Mouse (Mus musculus): ENCODE measurements around the gene Lrrc63. TPM values are rescaled to one million over a fixed set of nuclear protein-coding genes. Genes with fewer than 3 reads are reported as not detected.

Gene Lrrc63
- polyA plus RNA-seq, 1 experiment from 2014 or later = not detected

DNA sequence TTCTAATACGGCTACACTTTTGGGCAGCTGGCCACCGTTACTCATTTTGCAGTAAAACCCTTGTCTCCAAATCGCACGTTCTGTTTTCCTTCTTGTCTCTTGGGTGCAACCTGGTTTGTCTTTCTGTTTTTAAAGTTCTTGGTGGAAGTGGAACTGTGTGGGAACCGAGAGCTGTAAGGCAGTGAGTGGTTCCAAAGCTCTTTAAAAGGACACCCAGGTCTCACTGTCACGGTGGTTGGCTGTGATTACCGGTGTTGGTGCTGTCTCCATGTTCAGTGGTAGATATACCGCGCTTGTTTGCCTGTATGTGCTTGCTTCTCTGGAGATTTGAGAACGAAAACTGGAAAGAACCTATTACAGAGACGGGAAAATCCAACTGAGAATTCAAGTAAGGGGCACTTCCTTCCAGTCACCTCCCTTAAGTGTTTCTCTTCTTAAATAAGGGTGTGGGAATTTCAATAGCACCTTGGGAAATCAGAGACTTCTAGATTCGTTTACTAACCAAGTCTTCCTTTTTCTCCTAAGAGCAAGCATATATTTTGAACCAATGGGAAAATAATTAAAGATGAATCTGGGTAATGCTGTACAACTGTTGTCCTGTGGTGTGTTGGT, 749 bp upstream of the Lrrc63 start:
- no peaks in the 10 kb centered on the region for H3K9me3 ChIP-seq (ENCODE audit: low read length)
- ATAC-seq (peak; percentile 61), DNase-seq (no peak)
- TF ChIP-seq EP300 (IDR thresholded peaks at IDR 0.05; ENCODE audit: low read depth) (no peak), CTCF (IDR thresholded peaks at IDR 0.05; ENCODE audit: low read depth) (no peak)
- 4% methylated on average over 12 of the region's 12 CpGs for WGBS (ENCODE audit: insufficient replicate concordance)
- H3K36me3 ChIP-seq (replicated peaks; ENCODE audit: insufficient read depth, low read length) = no peaks in the 10 kb centered on the region
- peak overlapping the region; percentile 84 for H3K4me2 ChIP-seq (ENCODE audit: low read depth, low read length)
- H3K4me1 ChIP-seq (ENCODE audit: insufficient read depth) = peaks cover 11% of the 10 kb centered on the region
- no peaks in the 10 kb centered on the region for H3K27me3 ChIP-seq (ENCODE audit: insufficient read depth, low read length)
- H3K9ac ChIP-seq (replicated peaks) = peak overlapping the region; percentile 11
- H3K4me3 ChIP-seq (ENCODE audit: low read depth, low read length) = peak overlapping the region; percentile 60
- peak overlapping the region; percentile 7 for H3K27ac ChIP-seq (ENCODE audit: low read depth)

DNA sequence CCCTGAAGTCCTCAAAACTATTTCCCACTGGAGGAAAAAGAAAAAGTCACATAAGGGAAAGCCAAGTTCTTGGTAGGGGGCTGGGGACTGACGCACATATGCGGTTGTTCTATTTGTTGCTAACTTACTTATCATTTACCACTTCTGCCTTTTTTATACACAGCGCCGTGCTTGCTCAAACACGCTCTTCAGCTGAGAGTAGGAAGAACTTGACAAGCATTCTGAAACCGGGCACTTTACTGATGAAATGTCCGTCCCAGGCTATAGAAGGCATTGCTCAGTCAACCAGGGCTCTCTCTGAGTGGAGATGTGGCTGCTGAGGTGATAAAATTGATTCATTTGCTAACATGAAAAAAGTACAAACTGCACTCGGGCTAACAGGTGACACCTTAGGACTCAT, 9.0 kb downstream of the Lrrc63 start:
- H3K4me3 ChIP-seq (ENCODE audit: low read depth, low read length) = no peak overlapping the region

DNA sequence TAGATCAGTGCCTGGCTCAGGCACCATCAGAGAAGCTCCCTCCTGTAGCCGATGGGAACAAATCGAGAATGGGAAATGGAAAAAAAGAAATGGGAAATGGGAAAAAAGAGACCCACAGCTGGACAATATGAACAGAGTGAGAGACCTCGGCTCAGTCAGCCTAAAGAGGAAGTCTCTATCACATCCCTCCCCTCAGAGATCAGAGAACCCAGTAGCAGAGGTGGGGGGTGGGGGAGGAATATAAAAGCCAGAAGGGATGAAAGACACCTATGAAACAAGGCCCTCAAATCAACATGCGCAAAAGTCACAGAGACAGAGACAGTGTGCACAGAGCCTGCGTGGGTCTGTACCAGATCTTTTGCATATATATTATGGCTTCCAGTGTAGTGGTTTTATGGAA, 27.7 kb downstream of the Lrrc63 start:
- H3K27ac ChIP-seq (ENCODE audit: low read depth) = no peak overlapping the region
- DNase-seq (no peak), ATAC-seq (no peak)
- no peak overlapping the region for H3K4me2 ChIP-seq (ENCODE audit: low read depth, low read length)
- H3K9me3 ChIP-seq (ENCODE audit: low read length) = no peaks in the 10 kb centered on the region
- H3K36me3 ChIP-seq (replicated peaks; ENCODE audit: insufficient read depth, low read length) = no peaks in the 10 kb centered on the region
- 70% methylated on average over 5 of the region's 5 CpGs for WGBS (ENCODE audit: insufficient replicate concordance)
- no peaks in the 10 kb centered on the region for H3K4me1 ChIP-seq (ENCODE audit: insufficient read depth)
- no peaks in the 10 kb centered on the region for H3K27me3 ChIP-seq (ENCODE audit: insufficient read depth, low read length)
- no peak overlapping the region for H3K9ac ChIP-seq (replicated peaks)
- no peak overlapping the region for H3K4me3 ChIP-seq (ENCODE audit: low read depth, low read length)
- no peak for TF ChIP-seq EP300 (IDR thresholded peaks at IDR 0.05; ENCODE audit: low read depth)
- TF ChIP-seq CTCF (IDR thresholded peaks at IDR 0.05; ENCODE audit: low read depth) = no peak

More for the DNA sequence above, 9.0 kb downstream of the Lrrc63 start:
- Histone ChIP-seq H3K36me3 (replicated peaks; ENCODE audit: insufficient read depth, low read length) (no peaks in the 10 kb centered on the region), H3K27me3 (ENCODE audit: insufficient read depth, low read length) (no peaks in the 10 kb centered on the region), H3K27ac (ENCODE audit: low read depth) (no peak overlapping the region), H3K4me2 (ENCODE audit: low read depth, low read length) (no peak overlapping the region), H3K9ac (replicated peaks) (no peak overlapping the region), H3K9me3 (ENCODE audit: low read length) (no peaks in the 10 kb centered on the region), H3K4me1 (ENCODE audit: insufficient read depth) (no peaks in the 10 kb centered on the region)
- ATAC-seq (no peak), DNase-seq (no peak)
- TF ChIP-seq EP300 (IDR thresholded peaks at IDR 0.05; ENCODE audit: low read depth) = no peak
- no peak for TF ChIP-seq CTCF (IDR thresholded peaks at IDR 0.05; ENCODE audit: low read depth)
- 50% methylated on average over 8 of the region's 8 CpGs for WGBS (ENCODE audit: insufficient replicate concordance)

DNA sequence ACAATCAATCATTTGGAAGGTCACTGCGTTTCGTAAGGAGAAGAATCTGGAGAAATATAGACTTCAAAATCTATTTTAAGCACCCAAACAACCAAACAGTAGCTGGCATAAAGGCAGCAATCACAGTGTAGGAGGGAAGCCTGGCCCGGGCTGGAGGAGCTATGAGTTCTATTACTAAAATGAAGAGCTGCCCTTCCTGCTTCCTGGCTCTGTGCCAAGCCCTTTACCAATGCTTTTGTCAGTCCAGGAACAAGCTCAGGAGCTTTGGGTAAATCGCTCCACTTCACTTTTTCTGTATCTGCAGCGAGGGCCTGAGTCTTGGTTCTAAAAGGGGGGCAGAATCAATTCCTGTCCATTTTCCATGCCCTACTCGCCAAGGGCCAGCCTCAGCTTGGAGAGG, 52.7 kb downstream of the Lrrc63 start:
- Histone ChIP-seq H3K4me2 (ENCODE audit: low read depth, low read length) (no peak overlapping the region), H3K27me3 (ENCODE audit: insufficient read depth, low read length) (no peaks in the 10 kb centered on the region), H3K27ac (ENCODE audit: low read depth) (no peak overlapping the region), H3K9ac (replicated peaks) (no peak overlapping the region), H3K4me3 (ENCODE audit: low read depth, low read length) (no peak overlapping the region), H3K9me3 (ENCODE audit: low read length) (no peaks in the 10 kb centered on the region), H3K4me1 (ENCODE audit: insufficient read depth) (no peaks in the 10 kb centered on the region), H3K36me3 (replicated peaks; ENCODE audit: insufficient read depth, low read length) (no peaks in the 10 kb centered on the region)
- ATAC-seq (no peak), DNase-seq (no peak)
- TF ChIP-seq CTCF (IDR thresholded peaks at IDR 0.05; ENCODE audit: low read depth) (no peak), EP300 (IDR thresholded peaks at IDR 0.05; ENCODE audit: low read depth) (no peak)
- 57% methylated on average over 6 of the region's 6 CpGs for WGBS (ENCODE audit: insufficient replicate concordance)

DNA sequence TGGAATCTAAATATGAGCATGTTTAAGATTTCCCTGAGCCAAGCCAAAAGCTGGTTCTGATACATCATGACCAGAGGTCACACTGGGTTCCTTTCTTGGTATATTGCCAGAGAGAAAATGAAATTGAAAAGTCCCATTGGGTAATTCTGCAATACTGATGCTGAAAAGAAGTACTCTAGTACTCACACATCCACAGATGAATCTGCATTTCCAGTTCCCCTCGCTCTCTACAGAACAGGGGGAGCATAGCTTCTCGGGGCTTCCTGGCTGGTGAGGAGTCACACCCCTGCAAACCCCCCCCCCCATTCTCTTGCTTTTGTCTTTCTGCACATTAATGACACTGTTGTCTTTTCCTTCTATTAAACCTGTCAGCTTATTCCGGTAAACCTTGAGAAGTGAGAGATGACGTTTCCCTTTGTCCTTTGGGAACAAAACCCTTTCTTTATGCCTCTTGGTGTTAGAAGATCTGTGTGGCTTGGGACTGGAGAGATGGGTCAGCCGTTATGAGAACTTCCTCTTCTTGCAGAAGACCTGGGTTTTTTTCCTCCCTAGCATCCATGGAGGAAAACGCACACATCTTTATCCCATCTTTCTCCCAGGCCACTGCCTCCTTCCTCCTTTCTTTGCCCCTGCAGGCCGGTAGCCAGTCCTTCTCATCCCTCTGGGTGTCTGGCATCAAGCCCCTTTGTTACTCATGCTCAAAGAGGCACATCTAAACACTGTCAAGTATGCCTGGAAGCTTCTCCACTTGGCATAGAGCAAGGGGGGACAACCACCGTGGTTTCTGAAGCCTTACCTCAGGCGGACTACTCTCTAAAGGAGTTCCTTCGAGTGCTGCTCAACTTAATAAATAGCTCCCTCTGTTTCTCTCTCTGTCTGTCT, 55.1 kb downstream of the Lrrc63 start:
- ATAC-seq (no peak), DNase-seq (no peak)
- H3K4me1 ChIP-seq (ENCODE audit: insufficient read depth) = no peaks in the 10 kb centered on the region
- H3K4me2 ChIP-seq (ENCODE audit: low read depth, low read length) = no peak overlapping the region
- H3K9me3 ChIP-seq (ENCODE audit: low read length) = no peaks in the 10 kb centered on the region
- TF ChIP-seq CTCF (IDR thresholded peaks at IDR 0.05; ENCODE audit: low read depth) (no peak), EP300 (IDR thresholded peaks at IDR 0.05; ENCODE audit: low read depth) (no peak)
- H3K4me3 ChIP-seq (ENCODE audit: low read depth, low read length) = no peak overlapping the region
- H3K9ac ChIP-seq (replicated peaks) = no peak overlapping the region
- H3K27me3 ChIP-seq (ENCODE audit: insufficient read depth, low read length) = no peaks in the 10 kb centered on the region
- 50% methylated on average over 10 of the region's 10 CpGs for WGBS (ENCODE audit: insufficient replicate concordance)
- no peak overlapping the region for H3K27ac ChIP-seq (ENCODE audit: low read depth)
- H3K36me3 ChIP-seq (replicated peaks; ENCODE audit: insufficient read depth, low read length) = no peaks in the 10 kb centered on the region

DNA sequence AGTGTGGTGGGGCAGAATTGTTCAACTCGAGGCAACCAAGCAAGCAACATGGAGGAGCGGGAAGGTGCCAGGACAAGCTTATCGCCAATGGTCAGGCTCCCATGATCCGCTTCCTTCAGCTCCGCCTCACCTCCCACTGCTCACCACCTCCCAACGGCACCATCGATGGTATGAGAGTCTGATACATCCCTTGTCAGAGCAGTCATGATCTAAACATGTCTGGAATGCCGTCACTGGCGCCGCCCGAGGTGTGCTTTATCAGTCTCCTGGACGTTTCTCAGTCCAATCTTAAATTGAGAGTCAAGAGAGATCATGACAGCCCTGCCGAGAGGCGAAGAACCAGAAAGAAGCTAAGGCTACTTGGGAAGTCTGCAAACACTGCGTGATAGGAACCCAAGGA, 59.6 kb downstream of the Lrrc63 start:
- Histone ChIP-seq H3K4me3 (ENCODE audit: low read depth, low read length) (no peak overlapping the region), H3K9ac (replicated peaks) (no peak overlapping the region), H3K36me3 (replicated peaks; ENCODE audit: insufficient read depth, low read length) (no peaks in the 10 kb centered on the region), H3K27ac (ENCODE audit: low read depth) (no peak overlapping the region), H3K4me1 (ENCODE audit: insufficient read depth) (0 out of 2 replicates have a peak, but pooled peaks cover 2% of the 10 kb centered on the region), H3K4me2 (ENCODE audit: low read depth, low read length) (no peak overlapping the region), H3K27me3 (ENCODE audit: insufficient read depth, low read length) (no peaks in the 10 kb centered on the region), H3K9me3 (ENCODE audit: low read length) (no peaks in the 10 kb centered on the region)
- TF ChIP-seq CTCF (IDR thresholded peaks at IDR 0.05; ENCODE audit: low read depth) (no peak), EP300 (IDR thresholded peaks at IDR 0.05; ENCODE audit: low read depth) (no peak)
- DNase-seq = no peak
- 87% methylated on average over 15 of the region's 15 CpGs for WGBS (ENCODE audit: insufficient replicate concordance)
- ATAC-seq = no peak
